Mouse (Mus musculus): Measurements from ENCODE around the gene Por. TPM values are rescaled to one million over a fixed set of nuclear protein-coding genes. Genes with fewer than 3 reads are reported as not detected.
A peak's percentile ranks its signal among the peaks of the same experiment; 100 is the strongest.

The Por gene
- total and polyA plus RNA-seq, 3 experiments = 40.3 to 64.4 TPM; not detected in 1

DNA sequence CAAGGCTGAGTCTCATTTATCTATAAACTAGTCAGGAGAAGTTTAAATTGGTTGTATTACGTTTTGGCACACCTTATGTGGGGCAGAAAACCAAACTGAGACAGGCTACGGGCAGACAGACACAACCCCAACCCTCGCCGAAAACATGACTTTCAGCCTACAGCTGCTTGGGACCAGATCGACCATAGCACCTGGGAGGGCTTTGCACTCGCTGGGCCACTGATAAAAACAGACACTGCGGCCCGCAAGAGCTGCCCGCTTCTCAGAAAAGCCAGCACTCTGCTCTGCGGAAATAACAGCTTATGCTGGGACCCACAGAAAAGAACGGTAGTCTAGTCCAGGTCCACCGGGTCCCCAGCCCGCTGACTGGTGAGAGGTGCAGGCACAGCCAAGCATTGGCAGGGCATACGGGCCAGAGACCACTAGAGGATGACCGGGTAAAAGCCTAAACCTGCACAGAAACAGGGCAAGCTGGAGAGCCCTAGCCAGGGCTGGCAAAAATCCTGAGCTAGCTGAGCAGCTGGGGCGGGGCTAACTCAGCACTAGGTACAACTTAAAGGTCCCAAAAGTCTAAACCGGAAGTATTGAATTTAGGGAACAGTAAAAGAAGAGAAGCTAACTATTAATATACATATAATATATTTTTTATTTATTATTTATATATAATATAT is 12.0 kb upstream of the Por start:
- TF ChIP-seq ZMIZ1 (IDR thresholded peaks at IDR 0.05; ENCODE audit: low read depth, low read length) = no peak
- 0 out of 2 replicates have a peak, but pooled peaks have one; percentile 6 for TF ChIP-seq TCF12 (IDR thresholded peaks at IDR 0.05; ENCODE audit: low read depth, low read length)
- TF ChIP-seq ELF1 (IDR thresholded peaks at IDR 0.05; ENCODE audit: low read depth, low read length) = no peak
- peak; percentile 47 for TF ChIP-seq TAL1 (IDR thresholded peaks at IDR 0.05; ENCODE audit: low read length)
- no peak; the same call in 1 of the 2 replicates for TF ChIP-seq NELFE (IDR thresholded peaks at IDR 0.05; ENCODE audit: low read depth, low read length)
- TF ChIP-seq CTCF (IDR thresholded peaks at IDR 0.05 in 2 of 3, conservative IDR thresholded peaks at IDR 0.05 in 1 of 3; ENCODE audit: control insufficient read depth in 1 of 3, insufficient read depth in 1 of 3, low read depth in 2 of 3, low read length in 3 of 3, poor library complexity in 1 of 3, severe bottlenecking in 1 of 3) = no peak
- TF ChIP-seq MAFK (IDR thresholded peaks at IDR 0.05; ENCODE audit: borderline replicate concordance, low read depth, low read length) = no peak
- TF ChIP-seq GATA1 (IDR thresholded peaks at IDR 0.05; ENCODE audit: low read depth, low read length) = no peak
- no peak for TF ChIP-seq RAD21 (IDR thresholded peaks at IDR 0.05; ENCODE audit: low read depth, low read length)
- TF ChIP-seq USF1 (IDR thresholded peaks at IDR 0.05; ENCODE audit: low read depth, low read length) = no peak
- no peak for TF ChIP-seq E2F4 (IDR thresholded peaks at IDR 0.05; ENCODE audit: borderline replicate concordance, low read depth, low read length)
- TF ChIP-seq POLR2A (IDR thresholded peaks at IDR 0.05; ENCODE audit: control insufficient read depth in 1 of 2, insufficient read depth in 1 of 2, low read depth in 1 of 2, low read length in 2 of 2, poor library complexity in 1 of 2) = peak in 1 of 2 experiments; percentile 42; a peak in 1 of 4 replicates
- TF ChIP-seq MYB (IDR thresholded peaks at IDR 0.05; ENCODE audit: low read depth, low read length) = no peak
- no peak for TF ChIP-seq MAX (IDR thresholded peaks at IDR 0.05; ENCODE audit: low read length)
- TF ChIP-seq POLR2AphosphoS2 (IDR thresholded peaks at IDR 0.05; ENCODE audit: low read length) = no peak
- TF ChIP-seq BHLHE40 (IDR thresholded peaks at IDR 0.05; ENCODE audit: borderline replicate concordance, low read depth, low read length) = no peak
- peak; percentile 32; the same call in 1 of the 2 replicates for TF ChIP-seq SIN3A (IDR thresholded peaks at IDR 0.05; ENCODE audit: low read length)
- TF ChIP-seq MAZ (IDR thresholded peaks at IDR 0.05; ENCODE audit: low read depth, low read length) = 0 out of 2 replicates have a peak, but pooled peaks have one; percentile 17
- TF ChIP-seq MEF2A (IDR thresholded peaks at IDR 0.05; ENCODE audit: extremely low read depth, insufficient replicate concordance, low read depth, low read length, poor library complexity, severe bottlenecking) = no peak
- 0 out of 4 replicates have a peak, but pooled peaks of 1 of the 2 experiments have one; percentile 13 for TF ChIP-seq EP300 (IDR thresholded peaks at IDR 0.05; ENCODE audit: low read depth in 1 of 2, low read length in 2 of 2)
- no peak for TF ChIP-seq ZC3H11A (IDR thresholded peaks at IDR 0.05; ENCODE audit: low read depth, low read length)
- no peak for TF ChIP-seq ZKSCAN1 (IDR thresholded peaks at IDR 0.05; ENCODE audit: low read depth, low read length)
- 0 out of 2 replicates have a peak, but pooled peaks have one; percentile 28 for TF ChIP-seq MXI1 (IDR thresholded peaks at IDR 0.05; ENCODE audit: low read depth, low read length)
- TF ChIP-seq JUND (IDR thresholded peaks at IDR 0.05; ENCODE audit: low read depth, low read length) = no peak
- no peak for TF ChIP-seq SMC3 (IDR thresholded peaks at IDR 0.05; ENCODE audit: low read depth, low read length)
- TF ChIP-seq KAT2A (conservative IDR thresholded peaks at IDR 0.05; ENCODE audit: low read depth, low read length) = no peak
- TF ChIP-seq POLR2AphosphoS5 (IDR thresholded peaks at IDR 0.05; ENCODE audit: borderline replicate concordance, low read depth, low read length) = no peak
- no peak for TF ChIP-seq GABPA (IDR thresholded peaks at IDR 0.05; ENCODE audit: low read depth, low read length)
- 0 out of 2 replicates have a peak, but pooled peaks have one; percentile 27 for TF ChIP-seq TBP (IDR thresholded peaks at IDR 0.05; ENCODE audit: low read depth, low read length)
- TF ChIP-seq ZNF384 (IDR thresholded peaks at IDR 0.05; ENCODE audit: low read depth, low read length) = no peak
- TF ChIP-seq HCFC1 (IDR thresholded peaks at IDR 0.05; ENCODE audit: low read depth, low read length) = no peak
- no peak for TF ChIP-seq CHD2 (IDR thresholded peaks at IDR 0.05; ENCODE audit: low read length)
- no peak for TF ChIP-seq NRF1 (IDR thresholded peaks at IDR 0.05; ENCODE audit: insufficient read depth, low read depth, low read length, poor library complexity, severe bottlenecking)
- Histone ChIP-seq H3K4me3 (ENCODE audit: control insufficient read depth in 1 of 2, insufficient read depth in 1 of 2, low read depth in 2 of 2, low read length in 2 of 2) (peak overlapping the region; percentile 69 to 86), H3K36me3 (ENCODE audit: control insufficient read depth in 1 of 2, insufficient read depth in 2 of 2, low read length in 2 of 2) (peaks cover 0 to 2% of the 10 kb centered on the region in 2 experiments; a peak in 1 of 4 replicates), H3K9me3 (replicated peaks; ENCODE audit: insufficient read depth, low read length) (no peaks in the 10 kb centered on the region), H3K27ac (ENCODE audit: control insufficient read depth, low read depth, low read length) (peak overlapping the region; percentile 59), H3K9ac (ENCODE audit: control insufficient read depth, low read depth, low read length, poor library complexity, severe bottlenecking) (peak overlapping the region; percentile 73), H3K27me3 (ENCODE audit: control insufficient read depth in 1 of 2, insufficient read depth in 2 of 2, low read length in 2 of 2) (no peaks in the 10 kb centered on the region), H3K4me1 (ENCODE audit: control insufficient read depth in 1 of 2, insufficient read depth in 2 of 2, low read length in 2 of 2) (0 out of 4 replicates have a peak, but pooled peaks cover 0 to 3% of the 10 kb centered on the region in 2 experiments), H3K79me2 (ENCODE audit: control insufficient read depth, insufficient read depth, low read length, poor library complexity) (no peaks in the 10 kb centered on the region; the same call in 1 of the 2 replicates)
- DNase-seq (ENCODE audit: low read depth, low spot score) = peak; percentile 78
